Comparison of ENCODE assay signal across 14 mouse cellular contexts in the genomic region with DNA sequence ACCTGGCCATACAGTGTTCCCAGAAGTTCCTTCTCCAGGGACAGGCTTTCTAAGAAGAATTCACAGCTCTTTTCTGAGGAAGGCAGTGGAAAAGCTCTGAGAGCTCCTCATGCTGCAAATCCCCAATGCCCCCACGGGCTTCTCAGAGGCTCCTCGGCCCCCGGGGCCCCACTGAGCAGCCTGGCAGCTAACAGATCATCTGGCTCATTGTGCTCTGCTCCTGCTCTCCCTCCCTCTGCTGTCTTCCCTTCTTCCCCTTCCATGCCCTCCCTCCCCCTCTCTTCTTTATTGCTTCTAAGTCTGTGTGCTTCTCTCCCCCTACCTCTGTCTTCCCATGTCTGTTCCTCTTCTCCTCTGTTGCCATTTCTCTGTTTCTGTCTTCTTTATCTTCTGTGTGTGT.
DNase-seq lines count a peak whose midpoint lies in the region; ATAC-seq and TF ChIP-seq lines count a peak whose summit lies in the region.
"Had no signal": no experiment of that assay in that cellular context is flagged by ENCODE, and none has a peak within 500 bp of the region (broad histone marks: within the 10 kb centered on the region; RNA-seq: fewer than 3 reads in every experiment).

No protein-coding gene starts in this region.

- H3K4me3 ChIP-seq in intestine, embryonic 14.5 days (ENCODE audit: low read depth, low read length): no peak overlapping the region
- no peak overlapping the region for H3K4me3 ChIP-seq in intestine, postnatal 0 days (ENCODE audit: low read depth, low read length)
- H3K4me3 ChIP-seq in embryonic facial prominence, embryonic 12.5 days: no peak overlapping the region
- H3K4me3 ChIP-seq in hindbrain, embryonic 15.5 days: no peak overlapping the region
- H3K4me3 ChIP-seq in midbrain, embryonic 16.5 days (ENCODE audit: low read depth, low read length): no peak overlapping the region
- H3K4me3 ChIP-seq in kidney, embryonic 16.5 days (ENCODE audit: low read length): no peak overlapping the region
- H3K4me3 ChIP-seq: heart, embryonic 15.5 days had no signal

- no peak for TF ChIP-seq CTCF in intestine, postnatal 0 days (IDR thresholded peaks at IDR 0.05; ENCODE audit: low read depth)

- 11% methylated on average over 3 of the region's 3 CpGs for WGBS in intestine, embryonic 14.5 days
- WGBS in intestine, postnatal 0 days: 9% methylated on average over 1 of the region's 3 CpGs
- 5% methylated on average over 3 of the region's 3 CpGs for WGBS in embryonic facial prominence, embryonic 12.5 days
- 4% methylated on average over 3 of the region's 3 CpGs for WGBS in hindbrain, embryonic 15.5 days
- WGBS in midbrain, embryonic 16.5 days: 3% methylated on average over 3 of the region's 3 CpGs
- 0% methylated on average over 3 of the region's 3 CpGs for WGBS in kidney, embryonic 16.5 days

- no peaks in the 10 kb centered on the region for H3K27me3 ChIP-seq in intestine, embryonic 14.5 days (replicated peaks; ENCODE audit: control insufficient read depth, insufficient read depth, low read length)
- H3K27me3 ChIP-seq in intestine, postnatal 0 days (replicated peaks; ENCODE audit: control insufficient read depth, insufficient read depth, low read length): no peaks in the 10 kb centered on the region
- no peaks in the 10 kb centered on the region; the same call in 1 of the 2 replicates for H3K27me3 ChIP-seq in embryonic facial prominence, embryonic 12.5 days
- H3K27me3 ChIP-seq in hindbrain, embryonic 15.5 days: no peaks in the 10 kb centered on the region
- no peaks in the 10 kb centered on the region for H3K27me3 ChIP-seq in midbrain, embryonic 16.5 days (ENCODE audit: control insufficient read depth, insufficient read depth, low read depth, low read length)
- H3K27me3 ChIP-seq in kidney, embryonic 16.5 days (ENCODE audit: insufficient read depth, low read length): no peaks in the 10 kb centered on the region
- H3K27me3 ChIP-seq: heart, embryonic 15.5 days; Patski had no signal

- no peaks in the 10 kb centered on the region for H3K36me3 ChIP-seq in intestine, embryonic 14.5 days (ENCODE audit: control insufficient read depth, insufficient read depth, low read length)
- H3K36me3 ChIP-seq in intestine, postnatal 0 days (ENCODE audit: control insufficient read depth, insufficient read depth): no peaks in the 10 kb centered on the region
- no peaks in the 10 kb centered on the region for H3K36me3 ChIP-seq in embryonic facial prominence, embryonic 12.5 days
- H3K36me3 ChIP-seq in hindbrain, embryonic 15.5 days: no peaks in the 10 kb centered on the region
- H3K36me3 ChIP-seq in midbrain, embryonic 16.5 days (ENCODE audit: control insufficient read depth, insufficient read depth, low read length): no peaks in the 10 kb centered on the region
- no peaks in the 10 kb centered on the region for H3K36me3 ChIP-seq in kidney, embryonic 16.5 days (ENCODE audit: insufficient read depth, low read length)
- H3K36me3 ChIP-seq: heart, embryonic 15.5 days had no signal

- peaks cover 14% of the 10 kb centered on the region for H3K4me1 ChIP-seq in intestine, embryonic 14.5 days (replicated peaks; ENCODE audit: control insufficient read depth, insufficient read depth, low read length)
- H3K4me1 ChIP-seq in intestine, postnatal 0 days (replicated peaks; ENCODE audit: control insufficient read depth, insufficient read depth, low read length): no peaks in the 10 kb centered on the region
- peaks cover 9% of the 10 kb centered on the region for H3K4me1 ChIP-seq in embryonic facial prominence, embryonic 12.5 days
- peaks cover 21% of the 10 kb centered on the region for H3K4me1 ChIP-seq in hindbrain, embryonic 15.5 days (replicated peaks)
- peaks cover 16% of the 10 kb centered on the region for H3K4me1 ChIP-seq in midbrain, embryonic 16.5 days (ENCODE audit: control insufficient read depth, insufficient read depth, low read length)
- H3K4me1 ChIP-seq in kidney, embryonic 16.5 days (ENCODE audit: insufficient read depth, low read length): peaks cover 9% of the 10 kb centered on the region; the same call in 1 of the 2 replicates

- DNase-seq in intestine, embryonic 14.5 days (ENCODE audit: low spot score): no peak
- no peak for DNase-seq in adrenal gland, postnatal 4 days (ENCODE audit: low spot score in 2 of 2)
- no peak for DNase-seq in left cerebral cortex, adult 11 months (ENCODE audit: low spot score)
- DNase-seq: cerebellum, postnatal 14 days; liver; right cerebral cortex, postnatal 25 days; thymus, adult 18-20 months had no signal

- H3K9me3 ChIP-seq in intestine, embryonic 14.5 days (ENCODE audit: control insufficient read depth, low read length): no peaks in the 10 kb centered on the region
- H3K9me3 ChIP-seq in intestine, postnatal 0 days (ENCODE audit: control insufficient read depth): no peaks in the 10 kb centered on the region
- H3K9me3 ChIP-seq in embryonic facial prominence, embryonic 12.5 days: no peaks in the 10 kb centered on the region
- no peaks in the 10 kb centered on the region for H3K9me3 ChIP-seq in hindbrain, embryonic 15.5 days
- H3K9me3 ChIP-seq in midbrain, embryonic 16.5 days (replicated peaks; ENCODE audit: control insufficient read depth, low read length, poor library complexity, severe bottlenecking): no peaks in the 10 kb centered on the region
- H3K9me3 ChIP-seq in kidney, embryonic 16.5 days (ENCODE audit: low read length): no peaks in the 10 kb centered on the region
- H3K9me3 ChIP-seq: heart, embryonic 15.5 days had no signal

- ATAC-seq in intestine, embryonic 14.5 days (replicated peaks; ENCODE audit: low FRiP score, low TSS enrichment, low read depth): no peak
- no peak for ATAC-seq in intestine, postnatal 0 days
- peak; percentile 47; the same call in 1 of the 2 replicates for ATAC-seq in embryonic facial prominence, embryonic 12.5 days (ENCODE audit: insufficient number of reproducible peaks, insufficient read depth, low FRiP score, low TSS enrichment)
- ATAC-seq in hindbrain, embryonic 15.5 days (ENCODE audit: low FRiP score, low read depth): peak; percentile 68; the same call in 1 of the 2 replicates
- ATAC-seq in midbrain, embryonic 16.5 days: no peak
- ATAC-seq in kidney, embryonic 16.5 days (ENCODE audit: low FRiP score, low TSS enrichment): no peak
- ATAC-seq: Patski had no signal

- H3K4me2 ChIP-seq in intestine, embryonic 14.5 days (ENCODE audit: low read length): no peak overlapping the region
- H3K4me2 ChIP-seq in intestine, postnatal 0 days (replicated peaks; ENCODE audit: low read depth): no peak overlapping the region
- H3K4me2 ChIP-seq in embryonic facial prominence, embryonic 12.5 days (replicated peaks): no peak overlapping the region
- no peak overlapping the region for H3K4me2 ChIP-seq in hindbrain, embryonic 15.5 days
- no peak overlapping the region for H3K4me2 ChIP-seq in midbrain, embryonic 16.5 days (ENCODE audit: low read length)
- H3K4me2 ChIP-seq in kidney, embryonic 16.5 days (replicated peaks; ENCODE audit: low read depth, low read length): no peak overlapping the region
- H3K4me2 ChIP-seq: heart, embryonic 15.5 days had no signal

- peak overlapping the region; percentile 47; the same call in 1 of the 2 replicates for H3K27ac ChIP-seq in intestine, embryonic 14.5 days (ENCODE audit: low read depth)
- no peak overlapping the region for H3K27ac ChIP-seq in intestine, postnatal 0 days (ENCODE audit: low read depth, low read length)
- H3K27ac ChIP-seq in embryonic facial prominence, embryonic 12.5 days: no peak overlapping the region
- peak overlapping the region; percentile 46 for H3K27ac ChIP-seq in hindbrain, embryonic 15.5 days (replicated peaks)
- peak overlapping the region; percentile 63 for H3K27ac ChIP-seq in midbrain, embryonic 16.5 days (ENCODE audit: low read length)
- no peak overlapping the region; the same call in 1 of the 2 replicates for H3K27ac ChIP-seq in kidney, embryonic 16.5 days (ENCODE audit: low read length)
- H3K27ac ChIP-seq: heart, embryonic 15.5 days had no signal

- H3K9ac ChIP-seq in intestine, embryonic 14.5 days (ENCODE audit: low read length): no peak overlapping the region
- H3K9ac ChIP-seq in intestine, postnatal 0 days (ENCODE audit: low read depth, low read length): no peak overlapping the region
- H3K9ac ChIP-seq in embryonic facial prominence, embryonic 12.5 days: no peak overlapping the region
- no peak overlapping the region for H3K9ac ChIP-seq in hindbrain, embryonic 15.5 days
- H3K9ac ChIP-seq in midbrain, embryonic 16.5 days (ENCODE audit: low read depth, low read length): 0 out of 2 replicates have a peak overlapping the region, but pooled peaks have one; percentile 16
- H3K9ac ChIP-seq in kidney, embryonic 16.5 days (replicated peaks; ENCODE audit: low read length): no peak overlapping the region
- H3K9ac ChIP-seq: heart, embryonic 15.5 days had no signal

Comparison
In these comparisons a context has a peak if more than half of its experiments do, and no peak if none do; other contexts are left out.
1. H3K27ac ChIP-seq: peak in intestine, embryonic 14.5 days (single experiment), hindbrain, embryonic 15.5 days (single experiment) and midbrain, embryonic 16.5 days (single experiment); none in intestine, postnatal 0 days (single experiment), embryonic facial prominence, embryonic 12.5 days (single experiment) and kidney, embryonic 16.5 days (single experiment).
2. ATAC-seq: peak in embryonic facial prominence, embryonic 12.5 days (single experiment) and hindbrain, embryonic 15.5 days (single experiment); none in intestine, embryonic 14.5 days (single experiment), intestine, postnatal 0 days (single experiment), midbrain, embryonic 16.5 days (single experiment) and kidney, embryonic 16.5 days (single experiment).